14 mouse cellular contexts compared by ENCODE assay signal in genomic region chr14:34297038-34297437, GRCm38 (mm10). TPM values are rescaled to one million over a fixed set of nuclear protein-coding genes. Genes with fewer than 3 reads are reported as not detected.
DNase-seq lines count a peak whose midpoint lies in the region; ATAC-seq and TF ChIP-seq lines count a peak whose summit lies in the region.
"Had no signal": no experiment of that assay in that cellular context is flagged by ENCODE, and none has a peak within 500 bp of the region (broad histone marks: within the 10 kb centered on the region; RNA-seq: fewer than 3 reads in every experiment).

No protein-coding gene starts in this region.

- DNase-seq in 3134 (ENCODE audit: extremely low read depth, insufficient read length, low spot score) (peak; percentile 77), 3T3-L1 (ENCODE audit: low read depth, low spot score) (peak; percentile 91), Patski (ENCODE audit: low read depth, low spot score) (no peak)
- DNase-seq in lung, adult 2 months, result peak; percentile 29
- DNase-seq in c-Kit-positive CD71-positive TER-119-positive erythroid progenitor cells, embryonic 14.5 days (ENCODE audit: low spot score), result no peak
- no peak for DNase-seq in forebrain, embryonic 10.5 days (ENCODE audit: extremely low spot score, low spot score)
- no peak for DNase-seq in hindbrain, embryonic 14.5 days (ENCODE audit: low spot score)
- DNase-seq: cerebellum, postnatal 14 days; kidney, adult 8-10 months; layer of hippocampus, postnatal 36 days had no signal

- H3K9me3 ChIP-seq in forebrain, embryonic 10.5 days, result no peaks in the 10 kb centered on the region
- H3K9me3 ChIP-seq in hindbrain, embryonic 14.5 days (ENCODE audit: control insufficient read depth, low read length), result no peaks in the 10 kb centered on the region
- H3K9me3 ChIP-seq: midbrain, embryonic 12.5 days had no signal

- POLR2A ChIA-PET in Patski (lab: Charles Lee), result no interaction called here

- H3K4me3 ChIP-seq in lung, adult 2 months (replicated peaks; ENCODE audit: extremely low read depth, low read depth, low read length), result no peak overlapping the region
- H3K4me3 ChIP-seq in forebrain, embryonic 10.5 days, result no peak overlapping the region
- H3K4me3 ChIP-seq in hindbrain, embryonic 14.5 days (replicated peaks; ENCODE audit: low read length), result no peak overlapping the region
- H3K4me3 ChIP-seq: midbrain, embryonic 12.5 days had no signal

- CTCF ChIA-PET in Patski (lab: Charles Lee), result interaction anchor here (0.9 to 1.7 kb wide), 7 partner anchors 9 to 66 kb away, joined by 3 to 7 read pairs (median 4); no protein-coding TSS in a partner anchor

- no peak overlapping the region for H3K27ac ChIP-seq in forebrain, embryonic 10.5 days
- H3K27ac ChIP-seq in hindbrain, embryonic 14.5 days, result no peak overlapping the region
- H3K27ac ChIP-seq: midbrain, embryonic 12.5 days had no signal

- H3K9ac ChIP-seq in hindbrain, embryonic 14.5 days, result no peak overlapping the region
- H3K9ac ChIP-seq: midbrain, embryonic 12.5 days had no signal

- 40% methylated on average over 4 of the region's 4 CpGs for WGBS in lung, adult 2 months
- WGBS in forebrain, embryonic 10.5 days, result 81% methylated on average over 4 of the region's 4 CpGs
- WGBS in hindbrain, embryonic 14.5 days, result 75% methylated on average over 4 of the region's 4 CpGs

- no peak for TF ChIP-seq POLR2A in lung, adult 2 months (IDR thresholded peaks at IDR 0.05; ENCODE audit: borderline replicate concordance, extremely low read depth, low read depth, low read length)

- peaks cover 5% of the 10 kb centered on the region for H3K4me1 ChIP-seq in lung, adult 2 months (ENCODE audit: control insufficient read depth, insufficient read depth, low read length)
- H3K4me1 ChIP-seq in forebrain, embryonic 10.5 days, result no peaks in the 10 kb centered on the region
- H3K4me1 ChIP-seq in hindbrain, embryonic 14.5 days (replicated peaks; ENCODE audit: control insufficient read depth, insufficient read depth, low read length), result no peaks in the 10 kb centered on the region
- H3K4me1 ChIP-seq: midbrain, embryonic 12.5 days had no signal

- no peaks in the 10 kb centered on the region for H3K27me3 ChIP-seq in Patski
- H3K27me3 ChIP-seq in forebrain, embryonic 10.5 days (ENCODE audit: poor library complexity, severe bottlenecking), result no peaks in the 10 kb centered on the region
- no peaks in the 10 kb centered on the region for H3K27me3 ChIP-seq in hindbrain, embryonic 14.5 days (ENCODE audit: control insufficient read depth, insufficient read depth, low read length)
- H3K27me3 ChIP-seq: midbrain, embryonic 12.5 days had no signal

- no peak overlapping the region for H3K4me2 ChIP-seq in hindbrain, embryonic 14.5 days (replicated peaks)
- H3K4me2 ChIP-seq: midbrain, embryonic 12.5 days had no signal

- TF ChIP-seq CTCF in Patski (IDR thresholded peaks at IDR 0.05), result no peak
- TF ChIP-seq CTCF in lung, adult 2 months (IDR thresholded peaks at IDR 0.05; ENCODE audit: insufficient read depth, low read length), result no peak

- no peaks in the 10 kb centered on the region for H3K36me3 ChIP-seq in forebrain, embryonic 10.5 days (replicated peaks)
- H3K36me3 ChIP-seq in hindbrain, embryonic 14.5 days (replicated peaks; ENCODE audit: control insufficient read depth, insufficient read depth), result no peaks in the 10 kb centered on the region
- H3K36me3 ChIP-seq: midbrain, embryonic 12.5 days had no signal

- ATAC-seq in Patski, result peak; percentile 97
- ATAC-seq in hindbrain, embryonic 14.5 days (ENCODE audit: low FRiP score), result no peak

- in situ Hi-C loops in Patski (cut with MboI; ENCODE audit: low pct_unique_long_range_greater_than_20kb), result no loop called here

RNA-seq across cellular contexts. Expression of gene Shld2, which starts 13.3 kb away (rescaled TPM):
- polyA plus RNA-seq in Patski (2021), result 7.0 TPM
- polyA plus RNA-seq in lung, adult 2 months (2012; rRNA removed), result 2.4 and 2.7 TPM in 2 replicates
- 8.4 and 9.8 TPM in 2 replicates for polyA plus RNA-seq in forebrain, embryonic 10.5 days (2016; fragmentation: Nextera tagmentation; extraction: Ambion mirVana)
- 5.5 and 8.2 TPM in 2 replicates for polyA plus RNA-seq in hindbrain, embryonic 14.5 days (2014; fragmentation: Nextera tagmentation; extraction: Ambion mirVana)

RNA-seq across cellular contexts. Expression of gene Glud1, which starts 13.5 kb away (rescaled TPM):
- polyA plus RNA-seq in Patski (2021), result 263 TPM
- 63.6 and 83.7 TPM in 2 replicates for polyA plus RNA-seq in lung, adult 2 months (2012; rRNA removed)
- polyA plus RNA-seq in forebrain, embryonic 10.5 days (2016; fragmentation: Nextera tagmentation; extraction: Ambion mirVana), result 63.9 and 65.8 TPM in 2 replicates
- polyA plus RNA-seq in hindbrain, embryonic 14.5 days (2014; fragmentation: Nextera tagmentation; extraction: Ambion mirVana), result 131 and 145 TPM in 2 replicates

RNA-seq across cellular contexts. Expression of gene Fam25c, which starts 58.2 kb away (rescaled TPM):
- not detected for polyA plus RNA-seq in Patski (2021)
- 68.4 TPM in 1 of 2 replicates, not detected in the other for polyA plus RNA-seq in lung, adult 2 months (2012; rRNA removed)
- not detected in 2 replicates for polyA plus RNA-seq in forebrain, embryonic 10.5 days (2016; fragmentation: Nextera tagmentation; extraction: Ambion mirVana)
- not detected in 2 replicates for polyA plus RNA-seq in hindbrain, embryonic 14.5 days (2014; fragmentation: Nextera tagmentation; extraction: Ambion mirVana)
- polyA plus RNA-seq: heart, embryonic 16.5 days; midbrain, embryonic 12.5 days; neural tube, embryonic 14.5 days; testis, adult 2 months had no signal

Comparison
In these comparisons a context has a peak if more than half of its experiments do, and no peak if none do; other contexts are left out.
1. DNase-seq: peak in 3134 (single experiment), 3T3-L1 (single experiment) and lung, adult 2 months (single experiment); none in Patski (single experiment), c-Kit-positive CD71-positive TER-119-positive erythroid progenitor cells, embryonic 14.5 days (single experiment), forebrain, embryonic 10.5 days (single experiment) and hindbrain, embryonic 14.5 days (single experiment).